In genomic region chr7:101998194-101998927, GRCm38 (mm10) we compare ENCODE assay signal across 8 mouse cellular contexts. TPM values are rescaled to one million over a fixed set of nuclear protein-coding genes. Genes with fewer than 3 reads are reported as not detected.
DNase-seq lines count a peak whose midpoint lies in the region; ATAC-seq and TF ChIP-seq lines count a peak whose summit lies in the region.

No protein-coding gene starts in this region.

- dilution Hi-C loops in CH12.LX (cut with MboI; ENCODE audit: extremely low pct_ligation_motif_present, extremely low pct_unique_long_range_greater_than_20kb, low sequenced_read_pairs): no loop called here

- peaks cover 0 to 17% of the 10 kb centered on the region in 2 experiments; a peak in 3 of 4 replicates for H3K4me1 ChIP-seq in CH12.LX (ENCODE audit: control insufficient read depth in 1 of 2, insufficient read depth in 2 of 2)
- H3K4me1 ChIP-seq in brown adipose tissue, adult 24 weeks (ENCODE audit: control insufficient read depth, insufficient read depth, insufficient read length, low read length): peaks cover 3% of the 10 kb centered on the region
- no peaks in the 10 kb centered on the region for H3K4me1 ChIP-seq in forebrain, embryonic 10.5 days
- H3K4me1 ChIP-seq in heart, postnatal 0 days (ENCODE audit: control insufficient read depth, insufficient read depth): no peaks in the 10 kb centered on the region
- no peaks in the 10 kb centered on the region for H3K4me1 ChIP-seq in lung, adult 2 months (ENCODE audit: control insufficient read depth, insufficient read depth, low read length)

- peak; percentile 62 for ATAC-seq in heart, postnatal 0 days (ENCODE audit: insufficient read depth, low read depth)

- TF ChIP-seq CTCF in CH12.LX (conservative IDR thresholded peaks at IDR 0.05 in 1 of 2, IDR thresholded peaks at IDR 0.05 in 1 of 2; ENCODE audit: low read depth in 2 of 2, low read length in 2 of 2): peak; percentile 74 to 80
- peak; percentile 95 for TF ChIP-seq CTCF in heart, postnatal 0 days (IDR thresholded peaks at IDR 0.05; ENCODE audit: low read depth)
- TF ChIP-seq CTCF in lung, adult 2 months (IDR thresholded peaks at IDR 0.05; ENCODE audit: insufficient read depth, low read length): peak; percentile 92

- no peaks in the 10 kb centered on the region for H3K27me3 ChIP-seq in CH12.LX (replicated peaks)
- H3K27me3 ChIP-seq in forebrain, embryonic 10.5 days (ENCODE audit: poor library complexity, severe bottlenecking): no peaks in the 10 kb centered on the region
- H3K27me3 ChIP-seq in heart, postnatal 0 days (ENCODE audit: control insufficient read depth, insufficient read depth, low read length): no peaks in the 10 kb centered on the region

- in situ Hi-C loops in CH12.LX (cut with MboI; ENCODE audit: low pct_ligation_motif_present, low pct_unique_long_range_greater_than_20kb, low sequenced_read_pairs): no loop called here

- no peak overlapping the region for H3K4me3 ChIP-seq in CH12.LX (replicated peaks in 1 of 3; ENCODE audit: low read depth in 2 of 3, low read length in 2 of 3, poor library complexity in 1 of 3)
- H3K4me3 ChIP-seq in brown adipose tissue, adult 24 weeks (ENCODE audit: insufficient read depth, low read depth, low read length): no peak overlapping the region
- H3K4me3 ChIP-seq in forebrain, embryonic 10.5 days: no peak overlapping the region
- H3K4me3 ChIP-seq in heart, postnatal 0 days (ENCODE audit: low read depth, low read length): no peak overlapping the region
- no peak overlapping the region for H3K4me3 ChIP-seq in lung, adult 2 months (replicated peaks; ENCODE audit: extremely low read depth, low read depth, low read length)

- no peaks in the 10 kb centered on the region for H3K79me2 ChIP-seq in CH12.LX (replicated peaks; ENCODE audit: control insufficient read depth, extremely low read depth, insufficient read depth, poor library complexity, severe bottlenecking)

- no peak overlapping the region for H3K4me2 ChIP-seq in CH12.LX (ENCODE audit: insufficient read depth, low read depth, poor library complexity, severe bottlenecking)
- H3K4me2 ChIP-seq in heart, postnatal 0 days (ENCODE audit: low read depth, low read length): no peak overlapping the region

- H3K36me3 ChIP-seq in CH12.LX (replicated peaks in 1 of 2; ENCODE audit: control insufficient read depth in 1 of 2, insufficient read depth in 1 of 2, low read length in 1 of 2): peaks cover 85 to 98% of the 10 kb centered on the region in 2 experiments
- H3K36me3 ChIP-seq in forebrain, embryonic 10.5 days (replicated peaks): peaks cover 100% of the 10 kb centered on the region
- peaks cover 100% of the 10 kb centered on the region for H3K36me3 ChIP-seq in heart, postnatal 0 days (replicated peaks; ENCODE audit: control insufficient read depth, insufficient read depth, low read length)

- peak; percentile 40 for TF ChIP-seq RAD21 in CH12.LX (IDR thresholded peaks at IDR 0.05; ENCODE audit: low read depth, low read length)

- H3K27ac ChIP-seq in CH12.LX (ENCODE audit: insufficient read depth, low read depth): no peak overlapping the region
- peak overlapping the region; percentile 77 for H3K27ac ChIP-seq in brown adipose tissue, adult 24 weeks (replicated peaks; ENCODE audit: low read depth, low read length)
- H3K27ac ChIP-seq in forebrain, embryonic 10.5 days: 0 out of 2 replicates have a peak overlapping the region, but pooled peaks have one; percentile 21
- H3K27ac ChIP-seq in heart, postnatal 0 days (ENCODE audit: low read depth): peak overlapping the region; percentile 50

- no peak for TF ChIP-seq EP300 in CH12.LX (IDR thresholded peaks at IDR 0.05; ENCODE audit: low read length)
- TF ChIP-seq EP300 in heart, postnatal 0 days (IDR thresholded peaks at IDR 0.05; ENCODE audit: low read depth): no peak

- peak; percentile 56 for DNase-seq in CH12.LX (ENCODE audit: extremely low read depth)
- DNase-seq in forebrain, embryonic 10.5 days (ENCODE audit: extremely low spot score, low spot score): peak; percentile 65
- peak; percentile 68 for DNase-seq in heart, postnatal 0 days (ENCODE audit: low spot score)
- DNase-seq in layer of hippocampus, adult 11-12 months (ENCODE audit: low spot score): peak; percentile 90
- DNase-seq in lung, adult 2 months: peak; percentile 81
- peak; percentile 70 for DNase-seq in ovary, adult 18-20 months (ENCODE audit: low spot score)
- DNase-seq in thymus, adult 18-20 months: peak; percentile 50 to 57

- 79% methylated on average over 14 of the region's 14 CpGs for WGBS in forebrain, embryonic 10.5 days
- 43% methylated on average over 14 of the region's 14 CpGs for WGBS in heart, postnatal 0 days
- 48% methylated on average over 14 of the region's 14 CpGs for WGBS in lung, adult 2 months

- H3K9me3 ChIP-seq in CH12.LX (replicated peaks; ENCODE audit: low read length): no peaks in the 10 kb centered on the region
- H3K9me3 ChIP-seq in forebrain, embryonic 10.5 days: no peaks in the 10 kb centered on the region
- H3K9me3 ChIP-seq in heart, postnatal 0 days (replicated peaks; ENCODE audit: control insufficient read depth, low read length): no peaks in the 10 kb centered on the region

- TF ChIP-seq POLR2A in CH12.LX (IDR thresholded peaks at IDR 0.05; ENCODE audit: low read depth, low read length): no peak
- TF ChIP-seq POLR2A in lung, adult 2 months (IDR thresholded peaks at IDR 0.05; ENCODE audit: borderline replicate concordance, extremely low read depth, low read depth, low read length): no peak

- H3K9ac ChIP-seq in CH12.LX (ENCODE audit: insufficient read depth, low read depth): no peak overlapping the region
- no peak overlapping the region for H3K9ac ChIP-seq in heart, postnatal 0 days (replicated peaks; ENCODE audit: low read depth, low read length)

TF ChIP-seq in CH12.LX, 34 proteins besides CTCF, POLR2A, EP300 and RAD21:
- TF ChIP-seq CHD2 (IDR thresholded peaks at IDR 0.05; ENCODE audit: low read length): no peak
- TF ChIP-seq SMC3 (IDR thresholded peaks at IDR 0.05; ENCODE audit: low read depth, low read length): peak; percentile 74
- TF ChIP-seq MXI1 (IDR thresholded peaks at IDR 0.05; ENCODE audit: low read depth, low read length): no peak

RNA-seq across cellular contexts. Expression of gene Il18bp, which starts 20.1 kb away (rescaled TPM):
- 1.9 and 2.6 TPM in 2 replicates for total RNA-seq in CH12.LX (2012; rRNA removed)
- total RNA-seq in CH12.LX (2014; rRNA removed): 1.7 and 1.9 TPM in 2 replicates
- polyA plus RNA-seq in CH12.LX (2012; ENCODE audit: insufficient read length, low read depth): 2.9 and 3.3 TPM in 2 replicates
- 9.8 and 12.0 TPM in 2 replicates for polyA plus RNA-seq in brown adipose tissue, adult 24 weeks (2012; ENCODE audit: insufficient read depth, insufficient read length, missing spikeins)
- polyA plus RNA-seq in forebrain, embryonic 10.5 days (2016; fragmentation: Nextera tagmentation; extraction: Ambion mirVana): 3.9 TPM in 2 replicates
- 0.76 and 4.6 TPM in 2 replicates for total RNA-seq in heart, postnatal 0 days (2014; rRNA removed; ENCODE audit: low replicate concordance)
- polyA plus RNA-seq in heart, postnatal 0 days (2015; fragmentation: Nextera tagmentation; extraction: Ambion mirVana): 2.3 and 2.4 TPM in 2 replicates
- 11.4 and 12.0 TPM in 2 replicates for polyA plus RNA-seq in lung, adult 2 months (2012; rRNA removed)
